Mouse (Mus musculus) Patski (cell line): ENCODE results near the gene Ptpru. TPM values are rescaled to one million over a fixed set of nuclear protein-coding genes. Genes with fewer than 3 reads are reported as not detected.

ENCODE experiments used
- ATAC-seq: fragments of 100-300 bp; one replicate; pipeline ENCODE4 v1.8.0; 2021
- CTCF ChIA-PET: fragments of 350-600 bp; sonication (Branson Sonifier 250); formaldehyde crosslinking; loops from one replicate; lab custom pipeline; 2022; ENCODE audit warnings: inconsistent platforms; lab: Charles Lee
- POLR2A ChIA-PET: fragments of 350-600 bp; sonication (Branson Sonifier 250); formaldehyde crosslinking; loops from one replicate; lab custom pipeline; 2022; ENCODE audit warnings: antibody characterized with exemption, inconsistent platforms; lab: Charles Lee
- DNase-seq: peaks from one replicate; pipeline ENCODE4 v3.0.0-alpha.2; 2011; ENCODE audit warnings: low read depth, low spot score
- H3K27me3 ChIP-seq: fragments of 371-371 bp; one replicate; pipeline ENCODE4 v1.5.1; 2021
- CTCF ChIP-seq: fragments of 100-300 bp; IDR thresholded peaks from one replicate; pipeline ENCODE4 v1.5.1; 2021
- in situ Hi-C: fragments of 300-500 bp; cut with MboI; formaldehyde crosslinking; loops from 3 replicates; pipeline ENCODE4 v1.11.1; 2018; ENCODE audit warnings: low pct_unique_long_range_greater_than_20kb, mixed read lengths
- polyA plus RNA-seq: library from polyadenylated mRNA; unstranded; gene quantifications from one replicate; pipeline ENCODE4 v1.2.3, GENCODE M21; 2021

The Ptpru gene
- polyA plus RNA-seq = 0.63 TPM

- ATAC-seq (peak; percentile 84), DNase-seq (no peak)
- no peak for TF ChIP-seq CTCF
- ChIA-PET POLR2A (interaction anchor here (0.9 kb wide), 1 partner anchor 481 kb away, joined by 4 read pairs; no protein-coding TSS in a partner anchor), CTCF (interaction anchor here (1.6 kb wide), 1 partner anchor 22 kb away, joined by 3 read pairs; no protein-coding TSS in a partner anchor)
- H3K27me3 ChIP-seq = peaks cover 20% of the 10 kb centered on the region
- in situ Hi-C loops = loop anchor here (5.0 to 25.0 kb wide), 5 partner anchors 116 to 1051 kb away; partner anchors contain the start of gene Sdc3
Measured at GRCm38 (mm10) chr4:131837872-131838524, at the start of gene Ptpru. Gene Ptpru, minus strand, starts transcription at chr4:131838288.

- ChIA-PET POLR2A (no interaction called here), CTCF (no interaction called here)
- ATAC-seq = no peak
- H3K27me3 ChIP-seq = no peaks in the 10 kb centered on the region
- no peak for TF ChIP-seq CTCF
- in situ Hi-C loops = no loop called here
- DNase-seq = no peak
Measured at GRCm38 (mm10) chr4:131885376-131885775, 47.3 kb upstream of the Ptpru start.

- POLR2A ChIA-PET = no interaction called here
- no peak for ATAC-seq
- H3K27me3 ChIP-seq = no peaks in the 10 kb centered on the region
- CTCF ChIA-PET = interaction anchor here (1.2 kb wide), 1 partner anchor 173 kb away, joined by 3 read pairs; no protein-coding TSS in a partner anchor
- in situ Hi-C loops = no loop called here
- no peak for DNase-seq
- TF ChIP-seq CTCF = no peak
Measured at GRCm38 (mm10) chr4:131883571-131883970, 45.5 kb upstream of the Ptpru start.

GRCm38 (mm10) chr4:131881306-131881705, 43.2 kb upstream of the Ptpru start:
- DNase-seq (no peak), ATAC-seq (no peak)
- TF ChIP-seq CTCF = no peak
- POLR2A ChIA-PET = interaction anchor here (0.6 to 1.2 kb wide), 2 partner anchors 9 to 11 kb away, joined by 3 to 5 read pairs; no protein-coding TSS in a partner anchor
- in situ Hi-C loops = no loop called here
- CTCF ChIA-PET = interaction anchor here (1.2 to 1.3 kb wide), 2 partner anchors 16 to 49 kb away, joined by 3 read pairs; no protein-coding TSS in a partner anchor
- H3K27me3 ChIP-seq = no peaks in the 10 kb centered on the region

- no peak for DNase-seq
- CTCF ChIA-PET = no interaction called here
Measured at GRCm38 (mm10) chr4:131879692-131880091, 41.6 kb upstream of the Ptpru start.

GRCm38 (mm10) chr4:131876836-131877235, 38.7 kb upstream of the Ptpru start:
- DNase-seq (no peak), ATAC-seq (no peak)
- in situ Hi-C loops = no loop called here
- H3K27me3 ChIP-seq = no peaks in the 10 kb centered on the region
- no peak for TF ChIP-seq CTCF
- CTCF ChIA-PET = no interaction called here
- POLR2A ChIA-PET = interaction anchor here (0.6 kb wide), 1 partner anchor 21 kb away, joined by 8 read pairs; no protein-coding TSS in a partner anchor

More at GRCm38 (mm10) chr4:131879692-131880091, 41.6 kb upstream of the Ptpru start:
- ATAC-seq = no peak
- no peak for TF ChIP-seq CTCF
- H3K27me3 ChIP-seq = no peaks in the 10 kb centered on the region
- in situ Hi-C loops = no loop called here
- POLR2A ChIA-PET = interaction anchor here (0.8 kb wide), 1 partner anchor 14 kb away, joined by 3 read pairs; no protein-coding TSS in a partner anchor

GRCm38 (mm10) chr4:131875242-131875641, 37.2 kb upstream of the Ptpru start:
- no peak for DNase-seq
- H3K27me3 ChIP-seq = no peaks in the 10 kb centered on the region
- in situ Hi-C loops = no loop called here
- TF ChIP-seq CTCF = no peak
- ChIA-PET CTCF (no interaction called here), POLR2A (no interaction called here)
- ATAC-seq = no peak

GRCm38 (mm10) chr4:131874567-131874966, 36.5 kb upstream of the Ptpru start:
- POLR2A ChIA-PET = no interaction called here

GRCm38 (mm10) chr4:131874169-131874536, 36.1 kb upstream of the Ptpru start:
- POLR2A ChIA-PET = no interaction called here
- in situ Hi-C loops = no loop called here
- CTCF ChIA-PET = no interaction called here
- TF ChIP-seq CTCF = no peak
- DNase-seq = no peak
- H3K27me3 ChIP-seq = no peaks in the 10 kb centered on the region
- no peak for ATAC-seq

More at GRCm38 (mm10) chr4:131874567-131874966, 36.5 kb upstream of the Ptpru start:
- ATAC-seq = no peak
- in situ Hi-C loops = no loop called here
- H3K27me3 ChIP-seq = no peaks in the 10 kb centered on the region
- CTCF ChIA-PET = no interaction called here
- TF ChIP-seq CTCF = no peak
- DNase-seq = no peak

- TF ChIP-seq CTCF = no peak
- H3K27me3 ChIP-seq = no peaks in the 10 kb centered on the region
- peak; percentile 42 for DNase-seq
- POLR2A ChIA-PET = no interaction called here
- peak; percentile 82 for ATAC-seq
- CTCF ChIA-PET = no interaction called here
- in situ Hi-C loops = no loop called here
Measured at GRCm38 (mm10) chr4:131873293-131874168, 35.4 kb upstream of the Ptpru start, which contains the start of gene Srsf4. Gene Srsf4, plus strand, starts transcription at chr4:131873617.
